Mouse (Mus musculus) testis, adult 2 months (tissue): ENCODE data around the gene Efl1.

ENCODE experiments used
- CTCF ChIP-seq: fragments of 200-500 bp; IDR thresholded peaks from 2 replicates; pipeline ENCODE4 v1.5.1; 2012; ENCODE audit warnings: low read depth, mild to moderate bottlenecking, inconsistent platforms, low read length, moderate library complexity; ENCODE audit not compliant: control insufficient read depth, insufficient read depth, insufficient replicate concordance
- POLR2A ChIP-seq: fragments of 200-500 bp; IDR thresholded peaks from 2 replicates; pipeline ENCODE4 v1.6.1; 2012; ENCODE audit warnings: low read depth, mild to moderate bottlenecking, inconsistent platforms, low read length, moderate library complexity; ENCODE audit not compliant: control insufficient read depth

DNA sequence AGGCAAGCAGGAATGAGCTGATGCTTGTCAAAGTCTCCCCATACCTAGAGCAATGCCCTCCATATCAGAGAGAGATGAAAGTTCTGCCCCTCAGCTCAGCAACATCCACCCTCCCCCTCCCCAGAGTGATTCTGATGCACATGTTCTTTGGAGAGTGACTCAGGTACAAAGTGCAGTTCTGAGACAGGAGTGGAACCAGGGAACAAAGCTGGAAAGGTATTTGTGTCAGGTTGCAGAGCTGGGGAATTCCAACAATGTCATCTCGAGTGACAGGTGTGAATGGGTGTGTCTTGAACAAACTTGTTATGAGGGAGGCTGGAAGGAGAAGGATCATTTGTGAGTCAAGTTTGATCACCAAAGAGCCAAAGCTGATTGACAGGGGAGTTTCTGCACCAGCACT, 146.1 kb downstream of the Efl1 start:
- no peak for TF ChIP-seq CTCF
- TF ChIP-seq POLR2A: no peak
